Mouse (Mus musculus) mammary gland, adult 2 months (tissue): ENCODE results near the gene Fam209. TPM values are rescaled to one million over a fixed set of nuclear protein-coding genes. Genes with fewer than 3 reads are reported as not detected.

ENCODE experiments used
- polyA plus RNA-seq: library from polyadenylated mRNA; depleted of rRNA; stranded (reverse); fragments of >200 nt; gene quantifications from 2 replicates; pipeline ENCODE4 v1.2.3, GENCODE M21; 2012; ENCODE audit warnings: low replicate concordance; rRNA removed

Gene Fam209
- 0.29 and 0.32 TPM in 2 replicates for polyA plus RNA-seq

GRCm38 (mm10) chr2:172472318-172472717, at the start of gene Fam209:
Gene Fam209 (plus strand): TSS chr2:172472520.

DNA sequence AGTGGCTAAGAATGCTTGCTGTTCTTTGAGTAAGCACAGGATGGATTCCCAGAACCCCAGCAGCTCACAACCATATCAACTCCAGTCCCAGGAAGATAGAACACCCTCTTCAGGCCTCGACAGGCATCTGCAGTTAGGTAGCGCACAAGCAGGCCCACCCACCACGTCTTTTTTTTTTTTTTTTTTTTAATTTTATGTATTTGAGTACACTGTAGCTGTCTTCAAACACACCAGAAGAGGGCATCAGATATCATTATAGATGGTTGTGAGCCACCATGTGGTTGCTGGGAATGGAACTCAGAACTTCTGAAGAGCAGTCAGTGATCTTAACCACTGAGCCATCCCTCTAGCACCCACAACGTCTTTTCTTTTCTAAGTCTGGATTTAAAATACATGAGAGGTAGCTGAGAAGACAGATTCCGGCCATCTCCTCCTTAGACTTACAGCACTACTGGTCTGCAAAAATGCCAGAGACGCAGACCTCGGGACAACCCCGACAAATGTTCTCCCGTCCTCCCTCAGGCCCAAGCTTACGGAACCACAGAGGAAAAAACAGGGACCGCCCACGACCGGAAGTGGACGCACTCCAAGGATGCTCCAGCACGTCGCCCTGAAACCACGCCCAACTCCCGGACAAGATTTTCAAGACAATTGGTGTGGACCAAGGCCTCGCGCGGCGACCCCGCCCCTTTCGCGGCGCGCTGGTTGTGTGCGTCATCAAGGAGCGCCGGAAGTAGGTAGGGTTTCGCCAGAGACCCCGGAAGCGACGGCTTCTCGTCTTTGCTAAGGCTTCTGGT, 32.3 kb upstream of the Fam209 start, which contains the start of gene Rtf2:
TSS of gene Rtf2 (plus strand) at position 714 of the 797 bp plus-strand sequence.

GRCm38 (mm10) chr2:172458496-172458895, 13.8 kb upstream of the Fam209 start, which contains the start of gene Gcnt7:
Gene Gcnt7 (minus strand): TSS chr2:172458596.

Other genes with a start within 250 kb of the Fam209 start
- gene Mc3r, start 224.0 kb upstream of the Fam209 start, polyA plus RNA-seq: not detected in 2 replicates
- 40.4 and 49.5 TPM in 2 replicates for gene Fam210b, start 127.0 kb upstream of the Fam209 start, polyA plus RNA-seq
- gene Aurka, start 102.0 kb upstream of the Fam209 start, polyA plus RNA-seq: 3.1 and 4.0 TPM in 2 replicates
- gene Cstf1, start 101.8 kb upstream of the Fam209 start, polyA plus RNA-seq: 37.4 and 38.2 TPM in 2 replicates
- gene Cass4, start 78.7 kb upstream of the Fam209 start, polyA plus RNA-seq: 2.1 and 3.1 TPM in 2 replicates
- 45.0 and 81.2 TPM in 2 replicates for gene Rtf2, start 32.0 kb upstream of the Fam209 start, polyA plus RNA-seq
- not detected in 2 replicates for gene Gcnt7, start 13.9 kb upstream of the Fam209 start, polyA plus RNA-seq
- 7.0 and 13.0 TPM in 2 replicates for gene Tfap2c, start 77.1 kb downstream of the Fam209 start, polyA plus RNA-seq